Mouse (Mus musculus) myocyte (in vitro differentiated cells): ENCODE measurements around the gene Smad6. TPM values are rescaled to one million over a fixed set of nuclear protein-coding genes. Genes with fewer than 3 reads are reported as not detected.

Experiments
- H3K27me3 ChIP-seq: one replicate; pipeline ENCODE4 v1.6.1; 2011; ENCODE audit not compliant: control insufficient read depth, insufficient read depth, insufficient read length
- H3K36me3 ChIP-seq: one replicate; pipeline ENCODE4 v1.6.1; 2011; ENCODE audit not compliant: control insufficient read depth, insufficient read depth
- H3K4me2 ChIP-seq: one replicate; pipeline ENCODE4 v1.6.1; 2011; ENCODE audit warnings: low read depth, control low read depth
- H3K4me3 ChIP-seq: one replicate; pipeline ENCODE4 v1.5.1; 2011; ENCODE audit warnings: mild to moderate bottlenecking, control low read depth, moderate library complexity
- H3K79me2 ChIP-seq: one replicate; pipeline ENCODE4 v1.6.1; 2011; ENCODE audit not compliant: control insufficient read depth, insufficient read depth
- H3ac ChIP-seq: one replicate; pipeline ENCODE4 v1.6.1; 2011; ENCODE audit not compliant: control insufficient read depth, insufficient read length
- CEBPB ChIP-seq: IDR thresholded peaks from 2 replicates; pipeline ENCODE4 v1.6.1; 2011; ENCODE audit warnings: mild to moderate bottlenecking, moderate library complexity; ENCODE audit not compliant: poor library complexity, insufficient read depth, severe bottlenecking
- E2F4 ChIP-seq: IDR thresholded peaks from one replicate; pipeline ENCODE4 v1.6.1; 2011; ENCODE audit warnings: mild to moderate bottlenecking, control low read depth, moderate library complexity; ENCODE audit not compliant: insufficient read depth
- MAX ChIP-seq: IDR thresholded peaks from one replicate; pipeline ENCODE4 v1.6.1; 2011; ENCODE audit warnings: low read depth, mild to moderate bottlenecking, control low read depth
- MYOD1 ChIP-seq, 3 experiments: IDR thresholded peaks; one replicate each; pipeline ENCODE4 v1.6.1; 2011; ENCODE audit warnings: control low read depth in 2 of 3, low read depth in 2 of 3, mild to moderate bottlenecking in 2 of 3, moderate library complexity in 1 of 3; ENCODE audit not compliant: insufficient read length in 2 of 3, control insufficient read depth in 1 of 3
- MYOG ChIP-seq, 3 experiments: IDR thresholded peaks; one replicate each; pipeline ENCODE4 v1.6.1; 2011; ENCODE audit warnings: control low read depth in 2 of 3, low read depth in 2 of 3, mild to moderate bottlenecking in 2 of 3; ENCODE audit not compliant: insufficient read length in 2 of 3, control insufficient read depth in 1 of 3, insufficient read depth in 1 of 3
- POLR2A ChIP-seq: IDR thresholded peaks from one replicate; pipeline ENCODE4 v1.6.1; 2011; ENCODE audit warnings: low read depth, mild to moderate bottlenecking, control low read depth, moderate library complexity; ENCODE audit not compliant: insufficient read length
- POLR2AphosphoS2 ChIP-seq: IDR thresholded peaks from one replicate; pipeline ENCODE4 v1.6.1; 2011; ENCODE audit warnings: low read depth, control low read depth; ENCODE audit not compliant: insufficient read length
- REST ChIP-seq: IDR thresholded peaks from one replicate; pipeline ENCODE4 v1.6.1; 2011; ENCODE audit warnings: mild to moderate bottlenecking, control low read depth, moderate library complexity; ENCODE audit not compliant: insufficient read depth, insufficient read length
- SRF ChIP-seq: IDR thresholded peaks from one replicate; pipeline ENCODE4 v1.6.1; 2011; ENCODE audit warnings: low read depth; ENCODE audit not compliant: control insufficient read depth, insufficient read length
- TCF12 ChIP-seq: IDR thresholded peaks from one replicate; pipeline ENCODE4 v1.6.1; 2011; ENCODE audit warnings: mild to moderate bottlenecking, control low read depth; ENCODE audit not compliant: poor library complexity, insufficient read depth, severe bottlenecking
- TCF3 ChIP-seq: IDR thresholded peaks from one replicate; pipeline ENCODE4 v1.6.1; 2011; ENCODE audit warnings: low read depth, control low read depth; ENCODE audit not compliant: insufficient read length
- USF1 ChIP-seq: IDR thresholded peaks from one replicate; pipeline ENCODE4 v1.6.1; 2011; ENCODE audit warnings: low read depth, mild to moderate bottlenecking, control low read depth, moderate library complexity
- polyA plus RNA-seq: library from polyadenylated mRNA; unstranded; fragments of >200 nt; fragmentation: generic; extraction: Trizol; gene quantifications from one replicate; pipeline ENCODE4 v1.2.1, GENCODE M21; 2012; ENCODE audit warnings: missing spikeins

Smad6 gene
- polyA plus RNA-seq, 1 experiment, result 1.5 TPM

GRCm38 (mm10) chr9:63968592-63968991 lies 53.3 kb downstream of the Smad6 start:
- Histone ChIP-seq H3ac (no peak overlapping the region), H3K4me3 (no peak overlapping the region), H3K4me2 (no peak overlapping the region), H3K27me3 (no peaks in the 10 kb centered on the region), H3K79me2 (no peaks in the 10 kb centered on the region), H3K36me3 (no peaks in the 10 kb centered on the region)
- TF ChIP-seq MYOG (IDR thresholded peaks at IDR 0.05; ENCODE audit: control insufficient read depth in 1 of 3, insufficient read depth in 1 of 3, insufficient read length in 2 of 3, low read depth in 2 of 3), result no peak
- no peak for TF ChIP-seq E2F4

- TF ChIP-seq POLR2AphosphoS2 (no peak), MYOD1 (IDR thresholded peaks at IDR 0.05; ENCODE audit: control insufficient read depth in 1 of 3, insufficient read length in 2 of 3, low read depth in 2 of 3) (no peak), TCF3 (no peak), CEBPB (no peak), E2F4 (no peak), MAX (no peak), POLR2A (no peak), MYOG (IDR thresholded peaks at IDR 0.05; ENCODE audit: control insufficient read depth in 1 of 3, insufficient read depth in 1 of 3, insufficient read length in 2 of 3, low read depth in 2 of 3) (no peak), SRF (no peak)
- H3K79me2 ChIP-seq, result no peaks in the 10 kb centered on the region
- no peaks in the 10 kb centered on the region for H3K27me3 ChIP-seq
- no peak overlapping the region for H3ac ChIP-seq
- no peak overlapping the region for H3K4me2 ChIP-seq
- H3K36me3 ChIP-seq, result no peaks in the 10 kb centered on the region
- H3K4me3 ChIP-seq, result no peak overlapping the region
Measured at GRCm38 (mm10) chr9:63967408-63968172, 54.3 kb downstream of the Smad6 start.

- Histone ChIP-seq H3K4me2 (no peak overlapping the region), H3K79me2 (no peaks in the 10 kb centered on the region), H3K4me3 (no peak overlapping the region), H3K36me3 (no peaks in the 10 kb centered on the region), H3K27me3 (no peaks in the 10 kb centered on the region), H3ac (no peak overlapping the region)
- TF ChIP-seq MAX (no peak), REST (no peak), MYOD1 (IDR thresholded peaks at IDR 0.05; ENCODE audit: control insufficient read depth in 1 of 3, insufficient read length in 2 of 3, low read depth in 2 of 3) (no peak), POLR2AphosphoS2 (no peak), TCF12 (no peak), SRF (no peak), MYOG (IDR thresholded peaks at IDR 0.05; ENCODE audit: control insufficient read depth in 1 of 3, insufficient read depth in 1 of 3, insufficient read length in 2 of 3, low read depth in 2 of 3) (no peak), POLR2A (no peak), E2F4 (no peak), USF1 (no peak), CEBPB (no peak), TCF3 (no peak)
Measured at GRCm38 (mm10) chr9:63965579-63965981, 56.3 kb downstream of the Smad6 start.

DNA sequence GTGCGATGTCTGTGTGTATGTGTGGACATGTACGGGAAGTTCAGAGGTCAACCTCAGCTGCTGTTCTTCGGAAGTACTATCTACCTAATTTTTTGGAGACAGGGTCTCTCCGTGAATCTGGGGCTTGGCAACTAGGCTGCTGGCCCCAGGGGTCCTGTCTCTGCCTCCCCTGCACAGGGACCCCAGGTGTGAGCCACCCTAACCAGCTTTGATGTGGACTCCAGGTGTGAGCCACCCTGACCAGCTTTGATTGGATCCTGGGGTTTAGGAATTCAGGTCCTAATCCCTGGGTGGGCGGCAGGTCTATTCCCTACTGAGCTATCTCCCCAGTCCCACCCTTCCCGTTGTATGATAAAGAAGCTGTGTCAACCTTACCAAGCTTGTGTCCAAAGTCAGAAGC lies 60.0 kb downstream of the Smad6 start:
- H3K36me3 ChIP-seq, result no peaks in the 10 kb centered on the region
- TF ChIP-seq MAX, result no peak
- TF ChIP-seq TCF12, result no peak
- TF ChIP-seq MYOG (IDR thresholded peaks at IDR 0.05; ENCODE audit: control insufficient read depth in 1 of 3, insufficient read depth in 1 of 3, insufficient read length in 2 of 3, low read depth in 2 of 3), result no peak
- no peak for TF ChIP-seq USF1
- TF ChIP-seq E2F4, result no peak
- no peak for TF ChIP-seq MYOD1 (IDR thresholded peaks at IDR 0.05; ENCODE audit: control insufficient read depth in 1 of 3, insufficient read length in 2 of 3, low read depth in 2 of 3)
- TF ChIP-seq POLR2A, result no peak
- no peak for TF ChIP-seq SRF
- no peak for TF ChIP-seq REST
- TF ChIP-seq CEBPB, result no peak
- no peak for TF ChIP-seq POLR2AphosphoS2
- TF ChIP-seq TCF3, result no peak
- no peak overlapping the region for H3K4me3 ChIP-seq
- no peak overlapping the region for H3ac ChIP-seq
- no peaks in the 10 kb centered on the region for H3K27me3 ChIP-seq
- H3K79me2 ChIP-seq, result no peaks in the 10 kb centered on the region
- H3K4me2 ChIP-seq, result no peak overlapping the region

- Histone ChIP-seq H3K79me2 (no peaks in the 10 kb centered on the region), H3K36me3 (no peaks in the 10 kb centered on the region), H3K4me2 (no peak overlapping the region), H3K4me3 (no peak overlapping the region), H3ac (no peak overlapping the region), H3K27me3 (no peaks in the 10 kb centered on the region)
- TF ChIP-seq USF1 (no peak), REST (no peak), TCF3 (no peak), MAX (no peak), MYOG (IDR thresholded peaks at IDR 0.05; ENCODE audit: control insufficient read depth in 1 of 3, insufficient read depth in 1 of 3, insufficient read length in 2 of 3, low read depth in 2 of 3) (no peak), E2F4 (no peak), POLR2A (no peak), MYOD1 (IDR thresholded peaks at IDR 0.05; ENCODE audit: control insufficient read depth in 1 of 3, insufficient read length in 2 of 3, low read depth in 2 of 3) (no peak), CEBPB (no peak), TCF12 (no peak), POLR2AphosphoS2 (no peak), SRF (no peak)
Measured at GRCm38 (mm10) chr9:63960829-63961185, 61.1 kb downstream of the Smad6 start.
